Mouse (Mus musculus) stomach, postnatal 0 days (tissue): ENCODE data around the gene Fam53a. TPM values are rescaled to one million over a fixed set of nuclear protein-coding genes. Genes with fewer than 3 reads are reported as not detected.
A peak's percentile ranks its signal among the peaks of the same experiment; 100 is the strongest.

ENCODE experiments used
- ATAC-seq: fragments of 200-750 bp; cut with Nextera tagmentation; 2 replicates; pipeline ENCODE4 v1.8.0; 2017; ENCODE audit not compliant: low FRiP score, low TSS enrichment
- DNase-seq: peaks from one replicate; pipeline ENCODE4 v3.0.0-alpha.2; 2016; ENCODE audit warnings: low spot score
- H3K27ac ChIP-seq: fragments of 300-500 bp; sonication (generic); replicated peaks from 2 replicates; pipeline ENCODE4 v1.5.1; 2014; ENCODE audit warnings: mild to moderate bottlenecking, control low read depth
- H3K27me3 ChIP-seq: fragments of 300-500 bp; sonication (generic); 2 replicates; pipeline ENCODE4 v1.6.1; 2014; ENCODE audit warnings: low read length; ENCODE audit not compliant: control insufficient read depth, insufficient read depth
- H3K36me3 ChIP-seq: fragments of 300-500 bp; sonication (generic); 2 replicates; pipeline ENCODE4 v1.6.1; 2014; ENCODE audit warnings: low read length, mixed read lengths; ENCODE audit not compliant: control insufficient read depth, insufficient read depth
- H3K4me1 ChIP-seq: fragments of 300-500 bp; sonication (generic); replicated peaks from 2 replicates; pipeline ENCODE4 v1.6.1; 2014; ENCODE audit warnings: antibody characterized with exemption; ENCODE audit not compliant: control insufficient read depth, insufficient read depth
- H3K4me2 ChIP-seq: fragments of 300-500 bp; sonication (generic); replicated peaks from 2 replicates; pipeline ENCODE4 v1.6.1; 2014; ENCODE audit warnings: low read depth, mild to moderate bottlenecking, control low read depth, moderate library complexity
- H3K4me3 ChIP-seq: fragments of 300-500 bp; sonication (generic); 2 replicates; pipeline ENCODE4 v1.5.1; 2014; ENCODE audit warnings: low read depth, low read length, control low read depth
- H3K9ac ChIP-seq: fragments of 300-500 bp; sonication (generic); 2 replicates; pipeline ENCODE4 v1.6.1; 2014; ENCODE audit warnings: mild to moderate bottlenecking, low read length, control low read depth, mixed read lengths
- H3K9me3 ChIP-seq: fragments of 300-500 bp; sonication (generic); 2 replicates; pipeline ENCODE4 v1.6.1; 2016; ENCODE audit warnings: low read length; ENCODE audit not compliant: control insufficient read depth
- CTCF ChIP-seq: IDR thresholded peaks from 2 replicates; pipeline ENCODE4 v1.5.1; 2016; ENCODE audit warnings: antibody characterized with exemption, low read depth, mild to moderate bottlenecking, moderate library complexity
- EP300 ChIP-seq: optimal IDR thresholded peaks from 2 replicates; pipeline ENCODE3; 2016; ENCODE audit warnings: antibody characterized with exemption
- WGBS: fragments of 180-500 bp; shearing (Covaris S2); extraction: QIAGEN DNeasy Blood & Tissue Kit; methylation state at CpG from one replicate; pipeline ENCODE4 v1.1.7; 2014; 5-methylcytosine and 5-hydroxymethylcytosine counted together
- polyA plus RNA-seq: library from polyadenylated mRNA; unstranded; fragments of >200 nt; fragmentation: Nextera tagmentation; extraction: Ambion mirVana; gene quantifications from 2 replicates; pipeline ENCODE4 v1.2.1, GENCODE M21; 2015

The Fam53a gene
- polyA plus RNA-seq, 1 experiment from 2014 or later, result 44.9 TPM

GRCm38 (mm10) chr5:33628820-33629300 is 575 bp downstream of the Fam53a start:
- H3K27me3 ChIP-seq, result no peaks in the 10 kb centered on the region
- WGBS, result under 1% methylated on average over 24 of the region's 24 CpGs
- DNase-seq (peak; percentile 70), ATAC-seq (peak; percentile 16)
- peak overlapping the region; percentile 86 for H3K4me2 ChIP-seq
- no peaks in the 10 kb centered on the region for H3K9me3 ChIP-seq
- H3K36me3 ChIP-seq, result no peaks in the 10 kb centered on the region
- H3K4me1 ChIP-seq, result peaks cover 5% of the 10 kb centered on the region; the same call in 1 of the 2 replicates
- peak overlapping the region; percentile 95 for H3K27ac ChIP-seq
- peak overlapping the region; percentile 80 for H3K9ac ChIP-seq
- TF ChIP-seq EP300 (no peak), CTCF (no peak)
- peak overlapping the region; percentile 79 for H3K4me3 ChIP-seq

GRCm38 (mm10) chr5:33627968-33628367 is 1.5 kb downstream of the Fam53a start:
- H3K9ac ChIP-seq, result 0 out of 2 replicates have a peak overlapping the region, but pooled peaks have one; percentile 27

DNA sequence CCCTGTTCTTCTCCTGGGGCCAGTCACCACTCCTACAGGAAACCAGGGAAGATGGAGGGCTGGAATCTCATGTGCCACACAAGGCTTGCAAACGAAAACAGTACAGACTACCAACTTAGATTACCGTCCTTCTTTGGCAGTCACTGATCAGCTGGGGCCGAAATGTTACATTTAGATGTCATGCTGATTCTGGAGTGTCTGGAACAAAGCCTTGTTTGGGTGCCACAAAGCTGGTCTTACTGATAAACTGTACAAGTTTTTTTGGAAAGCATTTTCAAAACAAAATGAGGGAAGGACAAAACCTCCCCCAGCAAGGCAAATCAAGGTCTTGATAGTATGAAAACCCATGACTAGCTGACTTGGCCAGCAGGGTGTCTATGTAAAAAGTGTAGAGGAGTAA is 5.7 kb downstream of the Fam53a start:
- 78% methylated on average over 3 of the region's 3 CpGs for WGBS
- Histone ChIP-seq H3K4me1 (peaks cover 5% of the 10 kb centered on the region; the same call in 1 of the 2 replicates), H3K36me3 (no peaks in the 10 kb centered on the region), H3K27ac (no peak overlapping the region), H3K9ac (no peak overlapping the region), H3K4me2 (no peak overlapping the region), H3K4me3 (no peak overlapping the region), H3K27me3 (no peaks in the 10 kb centered on the region), H3K9me3 (no peaks in the 10 kb centered on the region)
- ATAC-seq (no peak), DNase-seq (no peak)
- no peak for TF ChIP-seq EP300
- TF ChIP-seq CTCF, result no peak

More at GRCm38 (mm10) chr5:33627968-33628367, 1.5 kb downstream of the Fam53a start:
- Histone ChIP-seq H3K4me1 (peaks cover 5% of the 10 kb centered on the region; the same call in 1 of the 2 replicates), H3K4me3 (peak overlapping the region; percentile 79), H3K27me3 (no peaks in the 10 kb centered on the region), H3K4me2 (peak overlapping the region; percentile 86), H3K27ac (no peak overlapping the region), H3K9me3 (no peaks in the 10 kb centered on the region), H3K36me3 (no peaks in the 10 kb centered on the region)
- WGBS, result 13% methylated on average over 4 of the region's 4 CpGs
- no peak for TF ChIP-seq CTCF
- DNase-seq (no peak), ATAC-seq (no peak)

DNA sequence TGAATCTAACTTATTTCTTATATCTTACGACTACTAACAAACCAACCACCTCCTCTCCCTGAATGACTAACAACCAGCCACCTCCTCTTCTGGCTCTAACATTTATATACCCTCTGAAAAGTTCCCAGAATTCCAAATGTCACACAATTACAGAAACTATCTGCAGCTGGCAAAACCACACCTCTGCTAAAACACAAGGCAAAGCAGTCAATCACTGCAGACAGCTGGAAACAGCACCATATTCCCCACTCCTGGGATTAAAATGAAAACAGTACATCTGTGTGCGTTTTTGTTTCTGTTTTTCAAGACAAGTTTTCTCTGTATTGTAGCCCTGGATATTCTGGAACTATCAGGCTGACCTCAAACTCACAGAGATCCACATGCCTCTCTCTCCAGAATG is 6.8 kb downstream of the Fam53a start:
- no peak overlapping the region for H3K27ac ChIP-seq
- H3K9me3 ChIP-seq, result no peaks in the 10 kb centered on the region
- 86% methylated on average over 2 of the region's 2 CpGs for WGBS
- H3K36me3 ChIP-seq, result no peaks in the 10 kb centered on the region
- TF ChIP-seq CTCF (no peak), EP300 (no peak)
- no peak overlapping the region for H3K9ac ChIP-seq
- ATAC-seq (no peak), DNase-seq (no peak)
- peaks cover under 1% of the 10 kb centered on the region; the same call in 1 of the 2 replicates for H3K4me1 ChIP-seq
- H3K4me3 ChIP-seq, result no peak overlapping the region
- H3K27me3 ChIP-seq, result no peaks in the 10 kb centered on the region
- no peak overlapping the region for H3K4me2 ChIP-seq

DNA sequence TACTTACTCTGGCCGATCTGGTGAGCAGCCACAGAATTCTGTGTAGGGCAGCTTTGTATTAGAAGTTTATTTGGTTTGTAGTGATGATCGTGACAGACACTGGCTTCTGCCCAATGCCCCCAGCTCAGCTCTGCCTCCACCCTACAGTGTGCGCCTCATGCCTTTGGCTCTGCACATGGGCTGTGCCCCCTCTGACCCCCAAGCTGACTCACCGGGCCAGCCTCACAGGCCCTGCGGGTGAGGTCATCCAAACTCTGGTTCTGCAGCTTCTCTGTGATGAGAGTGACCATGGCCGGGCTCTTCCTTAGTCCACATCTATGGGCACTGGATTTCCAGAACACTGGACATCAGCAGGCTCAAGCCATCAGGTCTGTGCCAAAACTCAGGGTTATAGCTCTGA is 15.0 kb downstream of the Fam53a start:
- no peak overlapping the region for H3K9ac ChIP-seq
- no peak overlapping the region for H3K27ac ChIP-seq
- 80% methylated on average over 6 of the region's 6 CpGs for WGBS
- ATAC-seq, result peak; percentile 40; the same call in 1 of the 2 replicates
- H3K27me3 ChIP-seq, result no peaks in the 10 kb centered on the region
- H3K4me2 ChIP-seq, result no peak overlapping the region
- H3K4me3 ChIP-seq, result no peak overlapping the region
- TF ChIP-seq CTCF (no peak), EP300 (no peak)
- H3K36me3 ChIP-seq, result peaks cover 5% of the 10 kb centered on the region; the same call in 1 of the 2 replicates
- H3K4me1 ChIP-seq, result no peaks in the 10 kb centered on the region
- no peak for DNase-seq
- H3K9me3 ChIP-seq, result no peaks in the 10 kb centered on the region

DNA sequence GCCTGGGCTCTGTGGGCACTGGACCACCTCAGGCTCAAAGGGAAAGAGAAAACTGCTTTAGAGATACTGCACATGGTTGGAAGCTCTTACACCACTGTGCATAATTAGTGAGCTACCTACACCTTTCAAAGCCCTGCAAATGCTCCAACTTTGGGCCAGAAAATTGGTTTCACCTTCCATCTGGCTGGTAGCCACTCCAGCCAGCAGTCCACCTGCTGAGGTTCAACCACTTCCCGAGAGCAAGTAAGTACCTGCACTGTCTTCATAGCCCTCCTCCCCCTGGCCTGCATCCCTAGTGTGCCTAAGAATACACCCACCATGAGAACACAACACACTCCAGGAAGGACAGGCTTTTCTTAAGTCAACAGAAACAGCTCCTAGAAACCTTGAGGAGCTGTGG is 17.6 kb downstream of the Fam53a start:
- Histone ChIP-seq H3K9ac (no peak overlapping the region), H3K4me1 (no peaks in the 10 kb centered on the region), H3K4me2 (no peak overlapping the region), H3K27me3 (no peaks in the 10 kb centered on the region), H3K27ac (no peak overlapping the region), H3K4me3 (no peak overlapping the region), H3K36me3 (peaks cover 15% of the 10 kb centered on the region), H3K9me3 (no peaks in the 10 kb centered on the region)
- WGBS, result 88% methylated on average over 1 of the region's 1 CpGs
- ATAC-seq, result no peak
- no peak for TF ChIP-seq CTCF
- TF ChIP-seq EP300, result no peak
- DNase-seq, result no peak
